Mouse (Mus musculus) lung, postnatal 0 days (tissue): ENCODE results near the gene Tmem40. TPM values are rescaled to one million over a fixed set of nuclear protein-coding genes. Genes with fewer than 3 reads are reported as not detected.
A peak's percentile ranks its signal among the peaks of the same experiment; 100 is the strongest.

Experiments used
- ATAC-seq: fragments of 200-750 bp; cut with Nextera tagmentation; 2 replicates; pipeline ENCODE4 v1.8.0; 2017; ENCODE audit warnings: moderate library complexity
- DNase-seq: peaks from one replicate; pipeline ENCODE4 v3.0.0-alpha.2; 2016; ENCODE audit warnings: low spot score
- H3K27ac ChIP-seq: fragments of 300-500 bp; sonication (generic); 2 replicates; pipeline ENCODE4 v1.5.1; 2014; ENCODE audit warnings: antibody characterized with exemption, mild to moderate bottlenecking, low read length, mixed read lengths
- H3K27me3 ChIP-seq: fragments of 300-500 bp; sonication (generic); replicated peaks from 2 replicates; pipeline ENCODE4 v1.6.1; 2014; ENCODE audit warnings: low read length, mixed read lengths; ENCODE audit not compliant: insufficient read depth
- H3K36me3 ChIP-seq: fragments of 300-500 bp; sonication (generic); 2 replicates; pipeline ENCODE4 v1.6.1; 2014; ENCODE audit warnings: low read length, mixed read lengths; ENCODE audit not compliant: insufficient read depth
- H3K4me1 ChIP-seq: fragments of 300-500 bp; sonication (generic); 2 replicates; pipeline ENCODE4 v1.6.1; 2014; ENCODE audit warnings: antibody characterized with exemption, low read depth, low read length, mixed read lengths; ENCODE audit not compliant: insufficient read depth
- H3K4me2 ChIP-seq: fragments of 300-500 bp; sonication (generic); replicated peaks from 2 replicates; pipeline ENCODE4 v1.6.1; 2014; ENCODE audit warnings: low read depth, mild to moderate bottlenecking, low read length, moderate library complexity, mixed read lengths
- H3K4me3 ChIP-seq: fragments of 300-500 bp; sonication (generic); 2 replicates; pipeline ENCODE4 v1.5.1; 2014; ENCODE audit warnings: low read depth, low read length
- H3K9ac ChIP-seq: fragments of 300-500 bp; sonication (generic); replicated peaks from 2 replicates; pipeline ENCODE4 v1.6.1; 2014; ENCODE audit warnings: low read depth, mild to moderate bottlenecking
- H3K9me3 ChIP-seq: fragments of 300-500 bp; sonication (generic); 2 replicates; pipeline ENCODE4 v1.6.1; 2016; ENCODE audit warnings: low read length, mixed read lengths
- CTCF ChIP-seq: IDR thresholded peaks from 2 replicates; pipeline ENCODE4 v1.5.1; 2016; ENCODE audit warnings: antibody characterized with exemption, mild to moderate bottlenecking
- EP300 ChIP-seq: IDR thresholded peaks from 2 replicates; pipeline ENCODE4 v1.6.1; 2016; ENCODE audit warnings: antibody characterized with exemption, mild to moderate bottlenecking, control low read depth
- WGBS: fragments of 180-500 bp; shearing (Covaris S2); extraction: QIAGEN DNeasy Blood & Tissue Kit; methylation state at CpG from one replicate; pipeline ENCODE4 v1.1.7; 2014; 5-methylcytosine and 5-hydroxymethylcytosine counted together
- polyA plus RNA-seq: library from polyadenylated mRNA; unstranded; fragments of >200 nt; fragmentation: Nextera tagmentation; extraction: Ambion mirVana; gene quantifications from 2 replicates; pipeline ENCODE4 v1.2.1, GENCODE M21; 2015

The Tmem40 gene
- 4.9 and 5.5 TPM in 2 replicates for polyA plus RNA-seq

- no peaks in the 10 kb centered on the region for H3K36me3 ChIP-seq
- no peak within 1 kb of the TSS for H3K4me3 ChIP-seq
- H3K9me3 ChIP-seq: no peaks in the 10 kb centered on the region
- ATAC-seq (no peak), DNase-seq (peak; percentile 46)
- no peak within 1 kb of the TSS for H3K9ac ChIP-seq
- peaks cover 12% of the 10 kb centered on the region; the same call in 1 of the 2 replicates for H3K4me1 ChIP-seq
- 0 out of 2 replicates have a peak within 1 kb of the TSS, but pooled peaks have one; percentile 1 for H3K27ac ChIP-seq
- no peaks in the 10 kb centered on the region for H3K27me3 ChIP-seq
- TF ChIP-seq CTCF (no peak), EP300 (no peak)
- WGBS: 3% methylated on average over 9 of the region's 9 CpGs
- no peak within 1 kb of the TSS for H3K4me2 ChIP-seq
Observed at GRCm38 (mm10) chr6:115761995-115762756, at the start of gene Tmem40. Tmem40 (minus strand) TSS chr6:115762410.

- ATAC-seq: no peak
- Histone ChIP-seq H3K4me3 (no peak overlapping the region), H3K4me1 (peaks cover 6% of the 10 kb centered on the region; the same call in 1 of the 2 replicates), H3K4me2 (no peak overlapping the region), H3K9ac (no peak overlapping the region), H3K27me3 (no peaks in the 10 kb centered on the region), H3K27ac (no peak overlapping the region), H3K36me3 (no peaks in the 10 kb centered on the region), H3K9me3 (no peaks in the 10 kb centered on the region)
- TF ChIP-seq CTCF (no peak), EP300 (no peak)
- DNase-seq: no peak
- WGBS: 56% methylated on average over 8 of the region's 8 CpGs
Observed at GRCm38 (mm10) chr6:115811606-115812005, 49.4 kb upstream of the Tmem40 start.

GRCm38 (mm10) chr6:115808488-115809231, 46.5 kb upstream of the Tmem40 start, which contains the start of gene Rpl32:
Rpl32 (minus strand) TSS chr6:115808747.
- DNase-seq: peak; percentile 96
- peak within 1 kb of the TSS; percentile 90 for H3K27ac ChIP-seq
- WGBS: 3% methylated on average over 47 of the region's 47 CpGs

GRCm38 (mm10) chr6:115808196-115808487, 45.9 kb upstream of the Tmem40 start:
- peak; percentile 39 for DNase-seq
- TF ChIP-seq CTCF: no peak
- TF ChIP-seq EP300: no peak
- H3K27me3 ChIP-seq: no peaks in the 10 kb centered on the region
- H3K36me3 ChIP-seq: peaks cover 14% of the 10 kb centered on the region; the same call in 1 of the 2 replicates
- ATAC-seq: peak; percentile 34
- H3K27ac ChIP-seq: peak overlapping the region; percentile 90
- peaks cover 6% of the 10 kb centered on the region; the same call in 1 of the 2 replicates for H3K4me1 ChIP-seq
- no peaks in the 10 kb centered on the region for H3K9me3 ChIP-seq
- H3K4me2 ChIP-seq: peak overlapping the region; percentile 60
- 0% methylated on average over 22 of the region's 22 CpGs for WGBS
- peak overlapping the region; percentile 89 for H3K9ac ChIP-seq
- H3K4me3 ChIP-seq: peak overlapping the region; percentile 75

More at GRCm38 (mm10) chr6:115808488-115809231, 46.5 kb upstream of the Tmem40 start, which contains the start of gene Rpl32:
- Histone ChIP-seq H3K4me2 (peak within 1 kb of the TSS; percentile 60), H3K9me3 (no peaks in the 10 kb centered on the region), H3K9ac (peak within 1 kb of the TSS; percentile 89), H3K4me3 (peak within 1 kb of the TSS; percentile 75), H3K36me3 (peaks cover 14% of the 10 kb centered on the region; the same call in 1 of the 2 replicates), H3K27me3 (no peaks in the 10 kb centered on the region), H3K4me1 (peaks cover 6% of the 10 kb centered on the region; the same call in 1 of the 2 replicates)
- ATAC-seq: peak; percentile 92
- TF ChIP-seq CTCF (peak; percentile 64), EP300 (peak; percentile 100)

GRCm38 (mm10) chr6:115807464-115808195, 45.4 kb upstream of the Tmem40 start:
- H3K4me2 ChIP-seq: peak overlapping the region; percentile 60
- H3K9me3 ChIP-seq: no peaks in the 10 kb centered on the region
- DNase-seq (peak; percentile 23), ATAC-seq (no peak; the same call in 1 of the 2 replicates)
- peaks cover 6% of the 10 kb centered on the region; the same call in 1 of the 2 replicates for H3K4me1 ChIP-seq
- no peaks in the 10 kb centered on the region for H3K27me3 ChIP-seq
- H3K9ac ChIP-seq: peak overlapping the region; percentile 89
- peak overlapping the region; percentile 90 for H3K27ac ChIP-seq
- TF ChIP-seq CTCF: no peak
- no peak for TF ChIP-seq EP300
- H3K4me3 ChIP-seq: peak overlapping the region; percentile 75
- peaks cover 14% of the 10 kb centered on the region; the same call in 1 of the 2 replicates for H3K36me3 ChIP-seq
- 3% methylated on average over 15 of the region's 15 CpGs for WGBS
